Mouse (Mus musculus): Measurements from ENCODE around the gene Wnt2b. TPM values are rescaled to one million over a fixed set of nuclear protein-coding genes. Genes with fewer than 3 reads are reported as not detected.
A peak's percentile ranks its signal among the peaks of the same experiment; 100 is the strongest.

Gene Wnt2b
- polyA plus RNA-seq, 1 experiment from 2014 or later: 1.4 TPM

GRCm38 (mm10) chr3:105000561-105000960, 38.8 kb upstream of the Wnt2b start:
- no peak overlapping the region for H3K27ac ChIP-seq (ENCODE audit: low read depth, low read length)
- DNase-seq (ENCODE audit: low spot score): no peak
- WGBS: 89% methylated on average over 8 of the region's 8 CpGs
- no peak overlapping the region for H3K9ac ChIP-seq (ENCODE audit: low read length)
- H3K4me1 ChIP-seq (replicated peaks; ENCODE audit: control insufficient read depth, insufficient read depth, low read length): peaks cover 14% of the 10 kb centered on the region
- H3K36me3 ChIP-seq (ENCODE audit: control insufficient read depth, insufficient read depth, low read length): peaks cover 6% of the 10 kb centered on the region; the same call in 1 of the 2 replicates
- H3K4me3 ChIP-seq (ENCODE audit: low read depth, low read length): no peak overlapping the region
- no peaks in the 10 kb centered on the region for H3K9me3 ChIP-seq (ENCODE audit: control insufficient read depth, low read length)
- ATAC-seq (replicated peaks; ENCODE audit: low FRiP score): no peak
- H3K4me2 ChIP-seq (ENCODE audit: low read depth, low read length, severe bottlenecking): no peak overlapping the region
- no peaks in the 10 kb centered on the region for H3K27me3 ChIP-seq (ENCODE audit: control insufficient read depth, insufficient read depth, low read length)

- no peaks in the 10 kb centered on the region for H3K9me3 ChIP-seq (ENCODE audit: control insufficient read depth, low read length)
- H3K27ac ChIP-seq (ENCODE audit: low read depth, low read length): no peak overlapping the region
- no peak overlapping the region; the same call in 1 of the 2 replicates for H3K9ac ChIP-seq (ENCODE audit: low read length)
- no peaks in the 10 kb centered on the region for H3K27me3 ChIP-seq (ENCODE audit: control insufficient read depth, insufficient read depth, low read length)
- DNase-seq (ENCODE audit: low spot score) (no peak), ATAC-seq (replicated peaks; ENCODE audit: low FRiP score) (no peak)
- H3K36me3 ChIP-seq (ENCODE audit: control insufficient read depth, insufficient read depth, low read length): no peaks in the 10 kb centered on the region
- H3K4me2 ChIP-seq (ENCODE audit: low read depth, low read length, severe bottlenecking): no peak overlapping the region
- H3K4me1 ChIP-seq (replicated peaks; ENCODE audit: control insufficient read depth, insufficient read depth, low read length): peaks cover 11% of the 10 kb centered on the region
- 26% methylated on average over 6 of the region's 6 CpGs for WGBS
- H3K4me3 ChIP-seq (ENCODE audit: low read depth, low read length): no peak overlapping the region
Measured at GRCm38 (mm10) chr3:104997563-104997962, 35.8 kb upstream of the Wnt2b start.

- Histone ChIP-seq H3K27ac (ENCODE audit: low read depth, low read length) (no peak overlapping the region), H3K4me2 (ENCODE audit: low read depth, low read length, severe bottlenecking) (no peak overlapping the region), H3K9me3 (ENCODE audit: control insufficient read depth, low read length) (no peaks in the 10 kb centered on the region), H3K27me3 (ENCODE audit: control insufficient read depth, insufficient read depth, low read length) (no peaks in the 10 kb centered on the region), H3K9ac (ENCODE audit: low read length) (no peak overlapping the region), H3K4me1 (replicated peaks; ENCODE audit: control insufficient read depth, insufficient read depth, low read length) (peaks cover 11% of the 10 kb centered on the region), H3K4me3 (ENCODE audit: low read depth, low read length) (no peak overlapping the region), H3K36me3 (ENCODE audit: control insufficient read depth, insufficient read depth, low read length) (no peaks in the 10 kb centered on the region)
- ATAC-seq (replicated peaks; ENCODE audit: low FRiP score) (no peak), DNase-seq (ENCODE audit: low spot score) (no peak)
- 89% methylated on average over 7 of the region's 7 CpGs for WGBS
Measured at GRCm38 (mm10) chr3:104995707-104996106, 34.0 kb upstream of the Wnt2b start.

- 53% methylated on average over 3 of the region's 3 CpGs for WGBS
- Histone ChIP-seq H3K4me3 (ENCODE audit: low read depth, low read length) (no peak overlapping the region), H3K4me2 (ENCODE audit: low read depth, low read length, severe bottlenecking) (no peak overlapping the region), H3K36me3 (ENCODE audit: control insufficient read depth, insufficient read depth, low read length) (no peaks in the 10 kb centered on the region), H3K9me3 (ENCODE audit: control insufficient read depth, low read length) (no peaks in the 10 kb centered on the region), H3K27ac (ENCODE audit: low read depth, low read length) (no peak overlapping the region), H3K9ac (ENCODE audit: low read length) (no peak overlapping the region), H3K27me3 (ENCODE audit: control insufficient read depth, insufficient read depth, low read length) (no peaks in the 10 kb centered on the region), H3K4me1 (replicated peaks; ENCODE audit: control insufficient read depth, insufficient read depth, low read length) (peaks cover 11% of the 10 kb centered on the region)
- DNase-seq (ENCODE audit: low spot score): no peak
- ATAC-seq (replicated peaks; ENCODE audit: low FRiP score): no peak
Measured at GRCm38 (mm10) chr3:104994415-104994841, 32.7 kb upstream of the Wnt2b start.

GRCm38 (mm10) chr3:104993800-104994199, 32.1 kb upstream of the Wnt2b start:
- H3K4me3 ChIP-seq (ENCODE audit: low read depth, low read length): no peak overlapping the region
- H3K9ac ChIP-seq (ENCODE audit: low read length): no peak overlapping the region
- DNase-seq (ENCODE audit: low spot score) (no peak), ATAC-seq (replicated peaks; ENCODE audit: low FRiP score) (no peak)
- H3K9me3 ChIP-seq (ENCODE audit: control insufficient read depth, low read length): no peaks in the 10 kb centered on the region
- H3K27me3 ChIP-seq (ENCODE audit: control insufficient read depth, insufficient read depth, low read length): no peaks in the 10 kb centered on the region
- H3K27ac ChIP-seq (ENCODE audit: low read depth, low read length): no peak overlapping the region
- H3K4me2 ChIP-seq (ENCODE audit: low read depth, low read length, severe bottlenecking): no peak overlapping the region
- no peaks in the 10 kb centered on the region for H3K36me3 ChIP-seq (ENCODE audit: control insufficient read depth, insufficient read depth, low read length)
- peaks cover 11% of the 10 kb centered on the region for H3K4me1 ChIP-seq (replicated peaks; ENCODE audit: control insufficient read depth, insufficient read depth, low read length)
- WGBS: 63% methylated on average over 4 of the region's 4 CpGs

- WGBS: 12% methylated on average over 23 of the region's 23 CpGs
- Histone ChIP-seq H3K27me3 (ENCODE audit: control insufficient read depth, insufficient read depth, low read length) (no peaks in the 10 kb centered on the region), H3K9ac (ENCODE audit: low read length) (no peak overlapping the region), H3K4me1 (replicated peaks; ENCODE audit: control insufficient read depth, insufficient read depth, low read length) (peaks cover 3% of the 10 kb centered on the region), H3K4me3 (ENCODE audit: low read depth, low read length) (no peak overlapping the region), H3K36me3 (ENCODE audit: control insufficient read depth, insufficient read depth, low read length) (no peaks in the 10 kb centered on the region), H3K9me3 (ENCODE audit: control insufficient read depth, low read length) (no peaks in the 10 kb centered on the region), H3K4me2 (ENCODE audit: low read depth, low read length, severe bottlenecking) (no peak overlapping the region), H3K27ac (ENCODE audit: low read depth, low read length) (no peak overlapping the region)
- DNase-seq (ENCODE audit: low spot score) (peak; percentile 92), ATAC-seq (replicated peaks; ENCODE audit: low FRiP score) (peak; percentile 85)
Measured at GRCm38 (mm10) chr3:104992709-104993388, 31.1 kb upstream of the Wnt2b start.

GRCm38 (mm10) chr3:104991703-104992102, 30.0 kb upstream of the Wnt2b start:
- ATAC-seq (replicated peaks; ENCODE audit: low FRiP score): no peak
- Histone ChIP-seq H3K9me3 (ENCODE audit: control insufficient read depth, low read length) (no peaks in the 10 kb centered on the region), H3K4me1 (replicated peaks; ENCODE audit: control insufficient read depth, insufficient read depth, low read length) (no peaks in the 10 kb centered on the region), H3K9ac (ENCODE audit: low read length) (no peak overlapping the region), H3K36me3 (ENCODE audit: control insufficient read depth, insufficient read depth, low read length) (no peaks in the 10 kb centered on the region), H3K27me3 (ENCODE audit: control insufficient read depth, insufficient read depth, low read length) (no peaks in the 10 kb centered on the region), H3K4me3 (ENCODE audit: low read depth, low read length) (no peak overlapping the region), H3K27ac (ENCODE audit: low read depth, low read length) (no peak overlapping the region), H3K4me2 (ENCODE audit: low read depth, low read length, severe bottlenecking) (no peak overlapping the region)
- no peak for DNase-seq (ENCODE audit: low spot score)
- WGBS: 83% methylated on average over 5 of the region's 5 CpGs

- 77% methylated on average over 5 of the region's 5 CpGs for WGBS
- H3K4me3 ChIP-seq (ENCODE audit: low read depth, low read length): no peak overlapping the region
- H3K36me3 ChIP-seq (ENCODE audit: control insufficient read depth, insufficient read depth, low read length): no peaks in the 10 kb centered on the region
- no peaks in the 10 kb centered on the region for H3K9me3 ChIP-seq (ENCODE audit: control insufficient read depth, low read length)
- no peak for ATAC-seq (replicated peaks; ENCODE audit: low FRiP score)
- no peak overlapping the region for H3K27ac ChIP-seq (ENCODE audit: low read depth, low read length)
- no peaks in the 10 kb centered on the region for H3K4me1 ChIP-seq (replicated peaks; ENCODE audit: control insufficient read depth, insufficient read depth, low read length)
- no peak for DNase-seq (ENCODE audit: low spot score)
- H3K4me2 ChIP-seq (ENCODE audit: low read depth, low read length, severe bottlenecking): no peak overlapping the region
- H3K27me3 ChIP-seq (ENCODE audit: control insufficient read depth, insufficient read depth, low read length): no peaks in the 10 kb centered on the region
- no peak overlapping the region for H3K9ac ChIP-seq (ENCODE audit: low read length)
Measured at GRCm38 (mm10) chr3:104987884-104988283, 26.2 kb upstream of the Wnt2b start.

- no peaks in the 10 kb centered on the region for H3K9me3 ChIP-seq (ENCODE audit: control insufficient read depth, low read length)
- no peak overlapping the region for H3K9ac ChIP-seq (ENCODE audit: low read length)
- H3K36me3 ChIP-seq (ENCODE audit: control insufficient read depth, insufficient read depth, low read length): no peaks in the 10 kb centered on the region
- H3K4me3 ChIP-seq (ENCODE audit: low read depth, low read length): no peak overlapping the region
- H3K4me2 ChIP-seq (ENCODE audit: low read depth, low read length, severe bottlenecking): no peak overlapping the region
- WGBS: 78% methylated on average over 5 of the region's 5 CpGs
- no peaks in the 10 kb centered on the region for H3K4me1 ChIP-seq (replicated peaks; ENCODE audit: control insufficient read depth, insufficient read depth, low read length)
- H3K27ac ChIP-seq (ENCODE audit: low read depth, low read length): no peak overlapping the region
- no peak for ATAC-seq (replicated peaks; ENCODE audit: low FRiP score)
- no peaks in the 10 kb centered on the region for H3K27me3 ChIP-seq (ENCODE audit: control insufficient read depth, insufficient read depth, low read length)
- no peak for DNase-seq (ENCODE audit: low spot score)
Measured at GRCm38 (mm10) chr3:104979735-104980134, 18.0 kb upstream of the Wnt2b start.

Data from forebrain, embryonic 11.5 days (tissue).